ENCODE assay signal across 11 mouse cellular contexts in the genomic region with DNA sequence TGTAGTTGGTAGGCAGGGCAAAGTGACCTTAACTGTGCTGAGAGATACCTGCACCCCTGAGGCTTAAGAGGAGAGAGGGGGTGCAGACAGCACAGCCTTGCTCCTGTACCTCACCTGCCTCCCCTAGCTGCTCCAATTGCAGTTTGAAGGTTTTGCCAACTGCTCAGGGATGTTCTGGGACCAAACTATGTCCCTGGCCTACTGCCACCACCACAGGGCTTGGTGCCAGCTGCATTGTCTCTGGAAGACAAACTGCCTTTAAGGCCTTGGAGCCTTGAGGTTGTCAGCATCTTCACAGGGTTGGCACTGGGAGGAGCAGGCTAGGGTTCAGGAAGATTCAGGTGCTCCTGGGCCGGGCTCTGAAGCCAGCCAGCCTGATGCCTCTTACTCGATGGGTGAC.
DNase-seq lines count a peak whose midpoint lies in the region; ATAC-seq and TF ChIP-seq lines count a peak whose summit lies in the region.
"Had no signal": no experiment of that assay in that cellular context is flagged by ENCODE, and none has a peak within 500 bp of the region (broad histone marks: within the 10 kb centered on the region; RNA-seq: fewer than 3 reads in every experiment).

No protein-coding gene starts in this region.

- no peak for TF ChIP-seq CTCF in hindbrain, postnatal 0 days (IDR thresholded peaks at IDR 0.05; ENCODE audit: low read depth)
- TF ChIP-seq CTCF in midbrain, postnatal 0 days (IDR thresholded peaks at IDR 0.05) = no peak
- TF ChIP-seq CTCF in stomach, postnatal 0 days (IDR thresholded peaks at IDR 0.05; ENCODE audit: low read depth) = no peak

- DNase-seq in hindbrain, postnatal 0 days (ENCODE audit: low spot score) = peak; percentile 40
- DNase-seq in midbrain, postnatal 0 days (ENCODE audit: low spot score) = peak; percentile 6
- DNase-seq in adrenal gland, postnatal 25 days = peak; percentile 82
- peak; percentile 64 to 72 for DNase-seq in kidney, postnatal 36 days
- no peak for DNase-seq in stomach, postnatal 0 days (ENCODE audit: low spot score)
- DNase-seq in left cerebral cortex, postnatal 14 days (ENCODE audit: low spot score in 2 of 2) = no peak
- DNase-seq: retina, postnatal 1 day had no signal

- H3K9me3 ChIP-seq in hindbrain, postnatal 0 days (ENCODE audit: low read length) = no peaks in the 10 kb centered on the region
- H3K9me3 ChIP-seq in hindbrain, embryonic 12.5 days (replicated peaks) = no peaks in the 10 kb centered on the region
- H3K9me3 ChIP-seq in midbrain, postnatal 0 days (ENCODE audit: low read length) = no peaks in the 10 kb centered on the region
- H3K9me3 ChIP-seq in midbrain, embryonic 16.5 days (replicated peaks; ENCODE audit: control insufficient read depth, low read length, poor library complexity, severe bottlenecking) = no peaks in the 10 kb centered on the region
- no peaks in the 10 kb centered on the region for H3K9me3 ChIP-seq in stomach, postnatal 0 days (ENCODE audit: control insufficient read depth, low read length)
- H3K9me3 ChIP-seq: forebrain, embryonic 13.5 days; hindbrain, embryonic 15.5 days had no signal

- no peaks in the 10 kb centered on the region for H3K36me3 ChIP-seq in hindbrain, postnatal 0 days (ENCODE audit: insufficient read depth, low read length)
- H3K36me3 ChIP-seq in hindbrain, embryonic 12.5 days = no peaks in the 10 kb centered on the region
- H3K36me3 ChIP-seq in midbrain, postnatal 0 days (ENCODE audit: insufficient read depth, low read length) = peaks cover 4% of the 10 kb centered on the region; the same call in 1 of the 2 replicates
- H3K36me3 ChIP-seq in midbrain, embryonic 16.5 days (ENCODE audit: control insufficient read depth, insufficient read depth, low read length) = no peaks in the 10 kb centered on the region
- no peaks in the 10 kb centered on the region for H3K36me3 ChIP-seq in stomach, postnatal 0 days (ENCODE audit: control insufficient read depth, insufficient read depth, low read length)
- H3K36me3 ChIP-seq: hindbrain, embryonic 15.5 days had no signal

- TF ChIP-seq EP300 in stomach, postnatal 0 days (optimal IDR thresholded peaks at IDR 0.05) = no peak

- H3K4me3 ChIP-seq in hindbrain, postnatal 0 days (ENCODE audit: low read length) = no peak overlapping the region
- no peak overlapping the region for H3K4me3 ChIP-seq in hindbrain, embryonic 12.5 days
- no peak overlapping the region for H3K4me3 ChIP-seq in midbrain, postnatal 0 days (ENCODE audit: low read depth, low read length)
- no peak overlapping the region for H3K4me3 ChIP-seq in midbrain, embryonic 16.5 days (ENCODE audit: low read depth, low read length)
- no peak overlapping the region for H3K4me3 ChIP-seq in stomach, postnatal 0 days (ENCODE audit: low read depth, low read length)
- H3K4me3 ChIP-seq: forebrain, embryonic 13.5 days; hindbrain, embryonic 15.5 days had no signal

- 67% methylated on average over 2 of the region's 2 CpGs for WGBS in hindbrain, postnatal 0 days
- 91% methylated on average over 2 of the region's 2 CpGs for whole genome bisulfite sequencing in hindbrain, embryonic 12.5 days
- WGBS in midbrain, postnatal 0 days = 68% methylated on average over 2 of the region's 2 CpGs
- WGBS in midbrain, embryonic 16.5 days = 85% methylated on average over 2 of the region's 2 CpGs
- 74% methylated on average over 2 of the region's 2 CpGs for WGBS in stomach, postnatal 0 days

- ATAC-seq in hindbrain, postnatal 0 days = no peak
- ATAC-seq in hindbrain, embryonic 12.5 days (ENCODE audit: low FRiP score) = no peak
- ATAC-seq in midbrain, postnatal 0 days (ENCODE audit: low FRiP score) = no peak
- ATAC-seq in midbrain, embryonic 16.5 days = no peak
- no peak for ATAC-seq in stomach, postnatal 0 days (ENCODE audit: low FRiP score, low TSS enrichment)
- ATAC-seq: forebrain, embryonic 13.5 days had no signal

- no peak overlapping the region for H3K27ac ChIP-seq in hindbrain, postnatal 0 days
- H3K27ac ChIP-seq in hindbrain, embryonic 12.5 days = no peak overlapping the region
- no peak overlapping the region for H3K27ac ChIP-seq in midbrain, postnatal 0 days (ENCODE audit: low read depth, low read length)
- H3K27ac ChIP-seq in midbrain, embryonic 16.5 days (ENCODE audit: low read length) = no peak overlapping the region
- no peak overlapping the region for H3K27ac ChIP-seq in stomach, postnatal 0 days (replicated peaks)
- H3K27ac ChIP-seq: forebrain, embryonic 13.5 days; hindbrain, embryonic 15.5 days had no signal

- no peak overlapping the region for H3K9ac ChIP-seq in hindbrain, postnatal 0 days (replicated peaks; ENCODE audit: low read length)
- H3K9ac ChIP-seq in hindbrain, embryonic 12.5 days = no peak overlapping the region
- H3K9ac ChIP-seq in midbrain, postnatal 0 days (replicated peaks; ENCODE audit: low read length, poor library complexity, severe bottlenecking) = no peak overlapping the region
- no peak overlapping the region for H3K9ac ChIP-seq in midbrain, embryonic 16.5 days (ENCODE audit: low read depth, low read length)
- H3K9ac ChIP-seq in stomach, postnatal 0 days (ENCODE audit: low read length) = no peak overlapping the region
- H3K9ac ChIP-seq: forebrain, embryonic 13.5 days; hindbrain, embryonic 15.5 days had no signal

- intact Hi-C loops in left cerebral cortex, postnatal 14 days (cut with DNase I) = no loop called here

- no peaks in the 10 kb centered on the region for H3K4me1 ChIP-seq in hindbrain, postnatal 0 days (ENCODE audit: insufficient read depth, low read length)
- H3K4me1 ChIP-seq in hindbrain, embryonic 12.5 days = 0 out of 2 replicates have a peak, but pooled peaks cover 4% of the 10 kb centered on the region
- no peaks in the 10 kb centered on the region for H3K4me1 ChIP-seq in midbrain, postnatal 0 days (ENCODE audit: insufficient read depth, low read length)
- H3K4me1 ChIP-seq in midbrain, embryonic 16.5 days (ENCODE audit: control insufficient read depth, insufficient read depth, low read length) = no peaks in the 10 kb centered on the region
- H3K4me1 ChIP-seq in stomach, postnatal 0 days (replicated peaks; ENCODE audit: control insufficient read depth, insufficient read depth) = no peaks in the 10 kb centered on the region
- H3K4me1 ChIP-seq: forebrain, embryonic 13.5 days; hindbrain, embryonic 15.5 days had no signal

- no peak overlapping the region for H3K4me2 ChIP-seq in hindbrain, postnatal 0 days (ENCODE audit: low read depth, low read length)
- H3K4me2 ChIP-seq in hindbrain, embryonic 12.5 days (replicated peaks) = no peak overlapping the region
- no peak overlapping the region for H3K4me2 ChIP-seq in midbrain, postnatal 0 days (ENCODE audit: low read depth, low read length, poor library complexity, severe bottlenecking)
- H3K4me2 ChIP-seq in midbrain, embryonic 16.5 days (ENCODE audit: low read length) = no peak overlapping the region
- no peak overlapping the region for H3K4me2 ChIP-seq in stomach, postnatal 0 days (replicated peaks; ENCODE audit: low read depth)
- H3K4me2 ChIP-seq: forebrain, embryonic 13.5 days; hindbrain, embryonic 15.5 days had no signal

- H3K27me3 ChIP-seq in hindbrain, postnatal 0 days (ENCODE audit: insufficient read depth, low read length) = no peaks in the 10 kb centered on the region
- H3K27me3 ChIP-seq in hindbrain, embryonic 12.5 days = no peaks in the 10 kb centered on the region
- no peaks in the 10 kb centered on the region for H3K27me3 ChIP-seq in midbrain, postnatal 0 days (ENCODE audit: insufficient read depth, low read length)
- no peaks in the 10 kb centered on the region for H3K27me3 ChIP-seq in midbrain, embryonic 16.5 days (ENCODE audit: control insufficient read depth, insufficient read depth, low read depth, low read length)
- H3K27me3 ChIP-seq in stomach, postnatal 0 days (ENCODE audit: control insufficient read depth, insufficient read depth, low read length) = no peaks in the 10 kb centered on the region
- H3K27me3 ChIP-seq: forebrain, embryonic 13.5 days; hindbrain, embryonic 15.5 days had no signal

Comparison
In these comparisons a context has a peak if more than half of its experiments do, and no peak if none do; other contexts are left out.
1. DNase-seq: peak in hindbrain, postnatal 0 days (single experiment), midbrain, postnatal 0 days (single experiment), adrenal gland, postnatal 25 days (single experiment) and kidney, postnatal 36 days (2 of 2); none in stomach, postnatal 0 days (single experiment) and left cerebral cortex, postnatal 14 days (0 of 2).